Mouse (Mus musculus): ENCODE data around the gene Cdk11b. TPM values are rescaled to one million over a fixed set of nuclear protein-coding genes. Genes with fewer than 3 reads are reported as not detected.
A peak's percentile ranks its signal among the peaks of the same experiment; 100 is the strongest.

The Cdk11b gene
- total and polyA plus RNA-seq, 3 experiments: 56.6 to 249 (median 113) TPM

GRCm38 (mm10) chr4:155601091-155601996, 23.3 kb upstream of the Cdk11b start, which contains the start of gene Slc35e2 (continued):
- peak; percentile 97 to 99 for TF ChIP-seq POLR2A (IDR thresholded peaks at IDR 0.05; ENCODE audit: control insufficient read depth in 1 of 2, insufficient read depth in 1 of 2, low read depth in 1 of 2, low read length in 2 of 2, poor library complexity in 1 of 2)
- peak; percentile 99 for TF ChIP-seq POLR2AphosphoS2 (IDR thresholded peaks at IDR 0.05; ENCODE audit: low read length)
- peak; percentile 50; the same call in 1 of the 2 replicates for TF ChIP-seq TCF12 (IDR thresholded peaks at IDR 0.05; ENCODE audit: low read depth, low read length)
- TF ChIP-seq NELFE (IDR thresholded peaks at IDR 0.05; ENCODE audit: low read depth, low read length): peak; percentile 59
- TF ChIP-seq TBP (IDR thresholded peaks at IDR 0.05; ENCODE audit: low read depth, low read length): peak; percentile 98
- peak; percentile 100 for TF ChIP-seq ZMIZ1 (IDR thresholded peaks at IDR 0.05; ENCODE audit: low read depth, low read length)

DNA sequence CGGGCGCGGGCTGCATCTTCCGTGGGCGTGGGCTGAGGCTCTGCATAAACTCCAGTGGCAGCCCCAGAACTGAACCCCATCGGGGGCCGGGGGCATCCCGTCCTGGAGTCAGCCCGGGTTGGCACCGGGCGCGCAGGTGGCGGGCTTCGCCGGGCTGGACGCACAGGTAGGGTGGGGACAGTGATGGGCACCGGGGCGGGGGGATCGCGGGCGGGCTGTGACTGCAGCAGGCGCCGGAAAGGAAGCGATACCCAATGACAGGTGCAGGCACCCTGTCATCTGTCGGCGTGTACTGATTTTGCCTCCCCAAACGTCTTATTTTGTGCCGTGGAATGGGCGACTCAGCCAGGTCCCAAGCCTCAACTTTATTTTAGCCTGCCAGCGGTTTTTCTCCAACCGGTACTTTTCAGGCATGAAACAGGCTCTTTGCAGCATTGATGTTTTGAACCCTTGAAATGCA, 22.6 kb upstream of the Cdk11b start:
- H3K4me1 ChIP-seq (ENCODE audit: control insufficient read depth in 1 of 2, insufficient read depth in 2 of 2, low read length in 2 of 2): peaks cover 17 to 19% of the 10 kb centered on the region in 2 experiments
- peak overlapping the region; percentile 86 for H3K9ac ChIP-seq (ENCODE audit: control insufficient read depth, low read depth, low read length, poor library complexity, severe bottlenecking)
- H3K27me3 ChIP-seq (ENCODE audit: control insufficient read depth in 1 of 2, insufficient read depth in 2 of 2, low read length in 2 of 2): no peaks in the 10 kb centered on the region
- peaks cover 9% of the 10 kb centered on the region for H3K79me2 ChIP-seq (ENCODE audit: control insufficient read depth, insufficient read depth, low read length, poor library complexity)
- TF ChIP-seq E2F4 (IDR thresholded peaks at IDR 0.05; ENCODE audit: borderline replicate concordance, low read depth, low read length) (no peak), MAX (IDR thresholded peaks at IDR 0.05; ENCODE audit: low read length) (no peak), MAZ (IDR thresholded peaks at IDR 0.05; ENCODE audit: low read depth, low read length) (peak; percentile 4; the same call in 1 of the 2 replicates), CTCF (IDR thresholded peaks at IDR 0.05 in 2 of 3, conservative IDR thresholded peaks at IDR 0.05 in 1 of 3; ENCODE audit: control insufficient read depth in 1 of 3, insufficient read depth in 1 of 3, low read depth in 2 of 3, low read length in 3 of 3, poor library complexity in 1 of 3, severe bottlenecking in 1 of 3) (no peak), MEF2A (IDR thresholded peaks at IDR 0.05; ENCODE audit: extremely low read depth, insufficient replicate concordance, low read depth, low read length, poor library complexity, severe bottlenecking) (no peak), ELF1 (IDR thresholded peaks at IDR 0.05; ENCODE audit: low read depth, low read length) (no peak), MAFK (IDR thresholded peaks at IDR 0.05; ENCODE audit: borderline replicate concordance, low read depth, low read length) (no peak), MXI1 (IDR thresholded peaks at IDR 0.05; ENCODE audit: low read depth, low read length) (peak; percentile 55), RAD21 (IDR thresholded peaks at IDR 0.05; ENCODE audit: low read depth, low read length) (no peak)
- H3K4me3 ChIP-seq (ENCODE audit: control insufficient read depth in 1 of 2, insufficient read depth in 1 of 2, low read depth in 2 of 2, low read length in 2 of 2): peak overlapping the region; percentile 81 to 92
- no peaks in the 10 kb centered on the region for H3K9me3 ChIP-seq (replicated peaks; ENCODE audit: insufficient read depth, low read length)
- H3K27ac ChIP-seq (ENCODE audit: control insufficient read depth, low read depth, low read length): peak overlapping the region; percentile 97
- H3K36me3 ChIP-seq (ENCODE audit: control insufficient read depth in 1 of 2, insufficient read depth in 2 of 2, low read length in 2 of 2): peaks cover 0 to 31% of the 10 kb centered on the region in 2 experiments; a peak in 2 of 4 replicates
- no peak for DNase-seq (ENCODE audit: low read depth, low spot score)

DNA sequence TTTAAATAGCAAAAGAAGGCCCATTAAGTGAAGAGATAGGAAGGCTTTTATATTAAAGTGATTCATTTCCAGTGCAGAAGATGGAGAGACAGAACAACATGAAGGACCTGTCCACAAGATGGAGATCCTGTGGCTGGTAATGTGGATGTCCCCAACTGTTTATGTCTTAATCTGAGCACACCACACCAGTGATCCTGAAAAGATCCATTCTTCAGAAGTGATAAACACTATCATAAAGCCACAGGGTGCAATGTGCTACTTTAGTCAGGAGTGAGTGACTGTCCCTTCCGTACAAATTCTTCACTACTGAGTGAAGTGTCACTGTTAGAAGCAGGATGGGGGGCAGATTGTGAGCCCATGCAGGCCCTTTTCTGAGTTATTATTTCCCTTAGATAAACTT, 21.9 kb upstream of the Cdk11b start:
- peaks cover 11 to 14% of the 10 kb centered on the region in 2 experiments; a peak in 3 of 4 replicates for H3K4me1 ChIP-seq (ENCODE audit: control insufficient read depth in 1 of 2, insufficient read depth in 2 of 2, low read length in 2 of 2)
- H3K36me3 ChIP-seq (ENCODE audit: control insufficient read depth in 1 of 2, insufficient read depth in 2 of 2, low read length in 2 of 2): peaks cover 0 to 26% of the 10 kb centered on the region in 2 experiments; a peak in 2 of 4 replicates
- no peaks in the 10 kb centered on the region for H3K27me3 ChIP-seq (ENCODE audit: control insufficient read depth in 1 of 2, insufficient read depth in 2 of 2, low read length in 2 of 2)
- H3K9ac ChIP-seq (ENCODE audit: control insufficient read depth, low read depth, low read length, poor library complexity, severe bottlenecking): peak overlapping the region; percentile 86
- H3K9me3 ChIP-seq (replicated peaks; ENCODE audit: insufficient read depth, low read length): no peaks in the 10 kb centered on the region
- peak overlapping the region; percentile 7 for H3K27ac ChIP-seq (ENCODE audit: control insufficient read depth, low read depth, low read length)
- H3K79me2 ChIP-seq (ENCODE audit: control insufficient read depth, insufficient read depth, low read length, poor library complexity): peaks cover 9% of the 10 kb centered on the region
- DNase-seq (ENCODE audit: low read depth, low spot score): peak; percentile 33
- H3K4me3 ChIP-seq (ENCODE audit: control insufficient read depth in 1 of 2, insufficient read depth in 1 of 2, low read depth in 2 of 2, low read length in 2 of 2): peak overlapping the region; percentile 81 to 92
- TF ChIP-seq E2F4 (IDR thresholded peaks at IDR 0.05; ENCODE audit: borderline replicate concordance, low read depth, low read length): no peak
- no peak for TF ChIP-seq BHLHE40 (IDR thresholded peaks at IDR 0.05; ENCODE audit: borderline replicate concordance, low read depth, low read length)
- no peak for TF ChIP-seq KAT2A (conservative IDR thresholded peaks at IDR 0.05; ENCODE audit: low read depth, low read length)
- TF ChIP-seq TCF12 (IDR thresholded peaks at IDR 0.05; ENCODE audit: low read depth, low read length): peak; percentile 63; the same call in 1 of the 2 replicates
- no peak for TF ChIP-seq MYB (IDR thresholded peaks at IDR 0.05; ENCODE audit: low read depth, low read length)
- no peak for TF ChIP-seq SMC3 (IDR thresholded peaks at IDR 0.05; ENCODE audit: low read depth, low read length)
- no peak for TF ChIP-seq ZKSCAN1 (IDR thresholded peaks at IDR 0.05; ENCODE audit: low read depth, low read length)
- no peak for TF ChIP-seq MAFK (IDR thresholded peaks at IDR 0.05; ENCODE audit: borderline replicate concordance, low read depth, low read length)
- no peak for TF ChIP-seq ETS1 (IDR thresholded peaks at IDR 0.05; ENCODE audit: low read depth, low read length)
- no peak for TF ChIP-seq CTCF (IDR thresholded peaks at IDR 0.05 in 2 of 3, conservative IDR thresholded peaks at IDR 0.05 in 1 of 3; ENCODE audit: control insufficient read depth in 1 of 3, insufficient read depth in 1 of 3, low read depth in 2 of 3, low read length in 3 of 3, poor library complexity in 1 of 3, severe bottlenecking in 1 of 3)
- no peak for TF ChIP-seq USF1 (IDR thresholded peaks at IDR 0.05; ENCODE audit: low read depth, low read length)
- no peak for TF ChIP-seq MEF2A (IDR thresholded peaks at IDR 0.05; ENCODE audit: extremely low read depth, insufficient replicate concordance, low read depth, low read length, poor library complexity, severe bottlenecking)
- TF ChIP-seq POLR2AphosphoS2 (IDR thresholded peaks at IDR 0.05; ENCODE audit: low read length): no peak
- TF ChIP-seq GATA1 (IDR thresholded peaks at IDR 0.05; ENCODE audit: low read depth, low read length): peak; percentile 66
- no peak for TF ChIP-seq POLR2AphosphoS5 (IDR thresholded peaks at IDR 0.05; ENCODE audit: borderline replicate concordance, low read depth, low read length)
- peak; percentile 9 to 73; a peak in 2 of 4 replicates for TF ChIP-seq EP300 (IDR thresholded peaks at IDR 0.05; ENCODE audit: low read depth in 1 of 2, low read length in 2 of 2)
- no peak for TF ChIP-seq TBP (IDR thresholded peaks at IDR 0.05; ENCODE audit: low read depth, low read length)
- TF ChIP-seq MAX (IDR thresholded peaks at IDR 0.05; ENCODE audit: low read length): no peak
